Mouse (Mus musculus): ENCODE measurements around the gene Gprin2. TPM values are rescaled to one million over a fixed set of nuclear protein-coding genes. Genes with fewer than 3 reads are reported as not detected.
A peak's percentile ranks its signal among the peaks of the same experiment; 100 is the strongest.

The Gprin2 gene
- polyA plus RNA-seq, 1 experiment from 2014 or later = 0.08 TPM

DNA sequence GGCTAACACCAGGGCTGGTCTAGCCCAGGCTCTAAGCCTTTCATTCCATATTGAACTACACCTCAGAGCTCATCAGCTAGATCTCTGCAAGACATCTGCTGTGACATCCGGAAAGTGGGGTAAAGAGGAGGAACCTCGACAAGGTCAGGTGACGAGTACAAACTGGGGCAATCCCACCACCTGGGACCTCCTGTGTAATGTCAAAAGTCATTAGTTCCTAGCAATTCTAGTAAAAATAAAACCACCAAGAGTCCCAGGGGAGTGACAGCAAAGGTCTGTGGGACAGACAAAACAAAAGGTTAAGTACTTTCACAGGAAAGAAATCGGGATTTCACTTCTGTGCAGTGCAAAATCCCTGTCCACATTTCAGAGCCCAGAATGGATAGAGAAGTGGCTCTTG lies 7.6 kb downstream of the Gprin2 start:
- Histone ChIP-seq H3K9me3 (ENCODE audit: low read length) (no peaks in the 10 kb centered on the region), H3K4me3 (ENCODE audit: low read depth, low read length) (no peak overlapping the region), H3K4me2 (replicated peaks; ENCODE audit: low read depth, low read length) (no peak overlapping the region), H3K36me3 (ENCODE audit: insufficient read depth, low read length) (no peaks in the 10 kb centered on the region), H3K27ac (ENCODE audit: low read length) (no peak overlapping the region), H3K27me3 (replicated peaks; ENCODE audit: insufficient read depth, low read length) (no peaks in the 10 kb centered on the region), H3K9ac (replicated peaks; ENCODE audit: low read depth) (no peak overlapping the region), H3K4me1 (ENCODE audit: insufficient read depth, low read depth, low read length) (no peaks in the 10 kb centered on the region)
- WGBS = 74% methylated on average over 4 of the region's 4 CpGs
- no peak for DNase-seq (ENCODE audit: low spot score)
- ATAC-seq = no peak
- TF ChIP-seq EP300 (IDR thresholded peaks at IDR 0.05) (no peak), CTCF (IDR thresholded peaks at IDR 0.05) (no peak)

DNA sequence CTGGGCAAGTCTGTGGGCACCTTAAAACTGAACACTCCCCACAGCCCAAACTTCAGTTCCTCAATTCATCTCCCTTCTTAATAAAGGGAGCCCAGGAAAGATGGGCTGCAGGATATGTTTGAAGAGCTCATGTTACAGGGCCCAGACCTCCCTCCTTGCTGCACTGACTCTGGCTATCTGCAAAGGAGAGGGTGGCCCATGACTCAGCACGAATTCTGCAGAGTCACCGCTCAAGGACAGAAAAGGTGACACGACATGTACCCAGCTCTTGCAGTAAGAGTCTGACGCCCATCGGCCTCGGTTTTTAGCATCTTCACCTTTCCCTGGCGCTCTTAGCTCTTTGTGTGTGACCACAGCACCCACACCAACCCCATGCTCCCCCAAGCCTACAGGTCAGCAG lies 11.1 kb downstream of the Gprin2 start:
- H3K9ac ChIP-seq (replicated peaks; ENCODE audit: low read depth) = no peak overlapping the region
- no peaks in the 10 kb centered on the region for H3K36me3 ChIP-seq (ENCODE audit: insufficient read depth, low read length)
- H3K27ac ChIP-seq (ENCODE audit: low read length) = no peak overlapping the region
- ATAC-seq (no peak), DNase-seq (ENCODE audit: low spot score) (no peak)
- TF ChIP-seq CTCF (IDR thresholded peaks at IDR 0.05) (no peak), EP300 (IDR thresholded peaks at IDR 0.05) (no peak)
- no peaks in the 10 kb centered on the region for H3K9me3 ChIP-seq (ENCODE audit: low read length)
- H3K4me1 ChIP-seq (ENCODE audit: insufficient read depth, low read depth, low read length) = no peaks in the 10 kb centered on the region
- no peak overlapping the region for H3K4me2 ChIP-seq (replicated peaks; ENCODE audit: low read depth, low read length)
- 55% methylated on average over 7 of the region's 7 CpGs for WGBS
- no peaks in the 10 kb centered on the region for H3K27me3 ChIP-seq (replicated peaks; ENCODE audit: insufficient read depth, low read length)
- no peak overlapping the region for H3K4me3 ChIP-seq (ENCODE audit: low read depth, low read length)

DNA sequence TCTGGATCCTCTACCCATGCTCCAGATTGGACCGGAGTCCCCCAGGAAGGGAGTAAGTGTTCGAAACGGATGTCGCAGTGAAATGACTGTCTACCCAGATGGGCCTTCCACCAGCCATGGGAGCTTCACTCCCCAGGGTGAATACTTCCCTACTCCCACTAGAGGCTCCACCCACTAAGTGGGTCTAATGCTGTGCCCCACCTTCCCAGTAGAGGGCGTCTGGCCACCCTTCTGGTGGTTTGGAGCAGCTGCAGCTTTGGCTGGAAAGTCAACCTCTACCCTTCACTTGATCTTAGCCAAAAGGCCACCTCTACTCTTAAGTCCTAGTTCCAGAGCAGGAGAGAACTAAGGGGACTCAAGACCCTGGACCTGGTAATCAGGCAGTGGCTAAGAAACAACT lies 12.8 kb downstream of the Gprin2 start:
- 72% methylated on average over 5 of the region's 5 CpGs for WGBS
- Histone ChIP-seq H3K4me3 (ENCODE audit: low read depth, low read length) (no peak overlapping the region), H3K4me1 (ENCODE audit: insufficient read depth, low read depth, low read length) (no peaks in the 10 kb centered on the region), H3K9me3 (ENCODE audit: low read length) (no peaks in the 10 kb centered on the region), H3K4me2 (replicated peaks; ENCODE audit: low read depth, low read length) (no peak overlapping the region), H3K36me3 (ENCODE audit: insufficient read depth, low read length) (no peaks in the 10 kb centered on the region), H3K27me3 (replicated peaks; ENCODE audit: insufficient read depth, low read length) (no peaks in the 10 kb centered on the region), H3K9ac (replicated peaks; ENCODE audit: low read depth) (no peak overlapping the region), H3K27ac (ENCODE audit: low read length) (no peak overlapping the region)
- DNase-seq (ENCODE audit: low spot score) = peak; percentile 65
- TF ChIP-seq CTCF (IDR thresholded peaks at IDR 0.05) = peak; percentile 85
- TF ChIP-seq EP300 (IDR thresholded peaks at IDR 0.05) = no peak
- ATAC-seq = peak; percentile 50; the same call in 1 of the 2 replicates

DNA sequence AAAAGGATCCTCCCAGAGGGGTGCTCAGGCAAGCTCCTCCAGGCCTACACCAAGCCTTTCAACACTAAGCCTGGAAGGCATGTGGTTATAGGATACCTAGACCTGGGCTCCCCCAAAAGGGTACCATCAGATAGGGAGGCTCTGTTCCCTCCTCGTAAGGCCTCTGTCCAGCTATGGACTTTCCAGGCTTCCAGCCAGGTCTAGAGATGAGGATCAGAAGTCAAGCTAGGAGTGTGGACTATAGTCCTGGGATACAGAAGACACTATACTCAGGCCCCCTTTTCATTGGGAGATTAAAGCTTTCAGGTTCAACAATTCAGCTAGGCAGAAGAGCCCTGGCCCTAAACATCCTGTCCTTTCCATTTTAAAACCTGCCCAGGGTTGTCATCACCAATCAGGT lies 18.4 kb downstream of the Gprin2 start:
- no peak for TF ChIP-seq EP300 (IDR thresholded peaks at IDR 0.05)
- TF ChIP-seq CTCF (IDR thresholded peaks at IDR 0.05) = no peak
- Histone ChIP-seq H3K4me1 (ENCODE audit: insufficient read depth, low read depth, low read length) (no peaks in the 10 kb centered on the region), H3K9ac (replicated peaks; ENCODE audit: low read depth) (no peak overlapping the region), H3K27me3 (replicated peaks; ENCODE audit: insufficient read depth, low read length) (no peaks in the 10 kb centered on the region), H3K4me3 (ENCODE audit: low read depth, low read length) (no peak overlapping the region), H3K4me2 (replicated peaks; ENCODE audit: low read depth, low read length) (no peak overlapping the region), H3K9me3 (ENCODE audit: low read length) (no peaks in the 10 kb centered on the region), H3K27ac (ENCODE audit: low read length) (no peak overlapping the region), H3K36me3 (ENCODE audit: insufficient read depth, low read length) (no peaks in the 10 kb centered on the region)
- 74% methylated on average over 1 of the region's 1 CpGs for WGBS
- ATAC-seq = no peak
- DNase-seq (ENCODE audit: low spot score) = no peak

DNA sequence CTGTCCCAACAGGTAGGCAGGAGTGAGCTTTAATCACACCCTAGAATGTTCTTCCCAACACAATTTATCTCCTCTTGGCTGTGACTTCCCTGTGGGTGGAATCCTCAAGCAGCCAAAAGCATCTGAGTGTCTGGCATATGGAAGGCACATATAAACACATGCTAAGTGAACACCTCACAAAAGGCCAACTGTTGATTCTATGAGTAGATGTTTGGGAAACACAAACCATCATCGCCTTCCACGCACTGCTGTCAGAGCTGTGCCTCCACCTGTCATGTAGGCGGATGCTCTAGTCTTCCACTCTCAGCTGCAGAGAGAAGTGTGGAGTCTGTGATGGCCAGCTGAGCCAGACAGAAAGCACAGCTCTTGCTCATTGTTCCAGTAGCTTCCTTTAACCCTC lies 22.1 kb downstream of the Gprin2 start:
- H3K9ac ChIP-seq (replicated peaks; ENCODE audit: low read depth) = no peak overlapping the region
- no peaks in the 10 kb centered on the region for H3K36me3 ChIP-seq (ENCODE audit: insufficient read depth, low read length)
- H3K27me3 ChIP-seq (replicated peaks; ENCODE audit: insufficient read depth, low read length) = no peaks in the 10 kb centered on the region
- 77% methylated on average over 3 of the region's 3 CpGs for WGBS
- H3K4me1 ChIP-seq (ENCODE audit: insufficient read depth, low read depth, low read length) = no peaks in the 10 kb centered on the region
- ATAC-seq = no peak
- H3K9me3 ChIP-seq (ENCODE audit: low read length) = no peaks in the 10 kb centered on the region
- no peak overlapping the region for H3K4me3 ChIP-seq (ENCODE audit: low read depth, low read length)
- DNase-seq (ENCODE audit: low spot score) = no peak
- TF ChIP-seq CTCF (IDR thresholded peaks at IDR 0.05) = no peak
- no peak for TF ChIP-seq EP300 (IDR thresholded peaks at IDR 0.05)
- no peak overlapping the region for H3K27ac ChIP-seq (ENCODE audit: low read length)
- H3K4me2 ChIP-seq (replicated peaks; ENCODE audit: low read depth, low read length) = no peak overlapping the region

DNA sequence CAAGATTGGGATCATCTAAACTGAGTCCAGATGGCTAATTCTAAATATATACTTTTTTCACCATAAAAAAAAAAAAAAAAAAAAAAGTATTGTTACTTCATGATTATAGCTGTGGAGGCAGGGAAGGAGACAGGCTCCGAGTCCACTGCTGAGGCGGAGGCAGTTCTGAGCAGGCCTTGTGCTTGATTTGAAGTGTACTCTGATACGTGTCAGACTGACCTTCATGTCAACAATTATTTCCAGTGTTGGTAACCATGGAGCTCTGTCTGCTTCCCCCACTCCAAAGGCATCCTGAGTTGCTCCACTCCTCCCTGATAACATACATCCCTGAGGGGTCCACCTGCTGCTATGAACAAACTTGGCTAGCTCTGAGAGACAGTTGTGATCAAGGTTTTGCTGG lies 30.3 kb downstream of the Gprin2 start:
- H3K27me3 ChIP-seq (replicated peaks; ENCODE audit: insufficient read depth, low read length) = no peaks in the 10 kb centered on the region
- WGBS = 61% methylated on average over 3 of the region's 3 CpGs
- H3K27ac ChIP-seq (ENCODE audit: low read length) = no peak overlapping the region
- TF ChIP-seq CTCF (IDR thresholded peaks at IDR 0.05) = no peak
- no peak for TF ChIP-seq EP300 (IDR thresholded peaks at IDR 0.05)
- H3K4me3 ChIP-seq (ENCODE audit: low read depth, low read length) = no peak overlapping the region
- no peaks in the 10 kb centered on the region for H3K4me1 ChIP-seq (ENCODE audit: insufficient read depth, low read depth, low read length)
- ATAC-seq (no peak), DNase-seq (ENCODE audit: low spot score) (no peak)
- no peak overlapping the region for H3K9ac ChIP-seq (replicated peaks; ENCODE audit: low read depth)
- no peak overlapping the region for H3K4me2 ChIP-seq (replicated peaks; ENCODE audit: low read depth, low read length)
- H3K36me3 ChIP-seq (ENCODE audit: insufficient read depth, low read length) = no peaks in the 10 kb centered on the region
- no peaks in the 10 kb centered on the region for H3K9me3 ChIP-seq (ENCODE audit: low read length)

DNA sequence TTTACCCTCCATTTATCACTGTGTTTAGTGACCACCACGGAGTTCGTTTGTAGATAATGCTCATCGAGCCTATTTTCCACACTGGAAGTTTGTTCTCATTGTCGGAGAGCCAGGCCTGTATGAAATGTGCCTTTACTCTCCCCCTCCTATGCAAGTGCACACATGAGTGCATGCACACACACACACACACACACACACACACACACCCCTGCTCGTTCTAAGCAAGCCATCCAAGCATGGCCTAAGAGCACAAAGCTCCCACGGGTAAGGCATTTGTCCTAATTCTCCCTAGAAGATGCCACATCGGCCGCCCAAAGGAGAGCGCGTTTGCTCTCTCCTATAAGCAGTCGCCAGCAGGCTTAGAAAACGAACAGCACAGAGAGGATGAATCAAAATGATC lies 45.7 kb downstream of the Gprin2 start:
- TF ChIP-seq EP300 (IDR thresholded peaks at IDR 0.05) (no peak), CTCF (IDR thresholded peaks at IDR 0.05) (no peak)
- Histone ChIP-seq H3K4me2 (replicated peaks; ENCODE audit: low read depth, low read length) (no peak overlapping the region), H3K9me3 (ENCODE audit: low read length) (no peaks in the 10 kb centered on the region), H3K27me3 (replicated peaks; ENCODE audit: insufficient read depth, low read length) (no peaks in the 10 kb centered on the region), H3K27ac (ENCODE audit: low read length) (no peak overlapping the region), H3K4me1 (ENCODE audit: insufficient read depth, low read depth, low read length) (no peaks in the 10 kb centered on the region; the same call in 1 of the 2 replicates), H3K36me3 (ENCODE audit: insufficient read depth, low read length) (no peaks in the 10 kb centered on the region), H3K9ac (replicated peaks; ENCODE audit: low read depth) (no peak overlapping the region), H3K4me3 (ENCODE audit: low read depth, low read length) (no peak overlapping the region)
- ATAC-seq = no peak
- WGBS = 69% methylated on average over 12 of the region's 12 CpGs
- DNase-seq (ENCODE audit: low spot score) = no peak

All from lung, postnatal 0 days (tissue).